Mouse (Mus musculus) heart, adult 8-10 months (tissue): ENCODE measurements around the gene Maats1. TPM values are rescaled to one million over a fixed set of nuclear protein-coding genes. Genes with fewer than 3 reads are reported as not detected.
A peak's percentile ranks its signal among the peaks of the same experiment; 100 is the strongest.
"Not testable (repeated sequence)": the region's sequence is repeated elsewhere in the genome, so short reads cannot be mapped to it uniquely, and the experiment has no call there.

ENCODE experiments used
- DNase-seq: peaks from one replicate; pipeline ENCODE4 v3.0.0; 2022; ENCODE audit warnings: low spot score
- total RNA-seq, 4 experiments: library from RNA; stranded (reverse); gene quantifications; 2 replicates each; pipeline ENCODE4 v1.2.4; 2022

The Maats1 gene
- total RNA-seq, 4 experiments from 2014 or later = not detected

- DNase-seq = no peak
Observed at GRCm38 (mm10) chr16:38348217-38348761, 6.3 kb upstream of the Maats1 start.

- no peak for DNase-seq
Observed at GRCm38 (mm10) chr16:38347588-38347987, 5.6 kb upstream of the Maats1 start.

- peak; percentile 97 for DNase-seq
Observed at GRCm38 (mm10) chr16:38346529-38347325, 4.8 kb upstream of the Maats1 start, which contains the start of the genes Cox17 and Gm21987. Gene Cox17 (plus strand): TSS chr16:38346991. Gene Gm21987 (plus strand): TSS chr16:38347040.

- peak; percentile 64 for DNase-seq
Observed at GRCm38 (mm10) chr16:38344941-38345725, 3.2 kb upstream of the Maats1 start.

GRCm38 (mm10) chr16:38338077-38338476 is 3.9 kb downstream of the Maats1 start:
- not testable (repeated sequence) for DNase-seq

GRCm38 (mm10) chr16:38334431-38334830 is 7.5 kb downstream of the Maats1 start:
- no peak for DNase-seq

GRCm38 (mm10) chr16:38329340-38329739 is 12.6 kb downstream of the Maats1 start:
- no peak for DNase-seq

GRCm38 (mm10) chr16:38326778-38327397 is 15.1 kb downstream of the Maats1 start:
- DNase-seq = no peak

- no peak for DNase-seq
Observed at GRCm38 (mm10) chr16:38324311-38324710, 17.6 kb downstream of the Maats1 start.

- DNase-seq = no peak
Observed at GRCm38 (mm10) chr16:38321452-38321935, 20.4 kb downstream of the Maats1 start.

GRCm38 (mm10) chr16:38319087-38319486 is 22.9 kb downstream of the Maats1 start:
- DNase-seq = no peak

GRCm38 (mm10) chr16:38318492-38318891 is 23.5 kb downstream of the Maats1 start:
- DNase-seq = no peak

GRCm38 (mm10) chr16:38308195-38308594 is 33.7 kb downstream of the Maats1 start:
- no peak for DNase-seq

GRCm38 (mm10) chr16:38307651-38308050 is 34.3 kb downstream of the Maats1 start:
- no peak for DNase-seq

- no peak for DNase-seq
Observed at GRCm38 (mm10) chr16:38307221-38307605, 34.7 kb downstream of the Maats1 start.

- DNase-seq = no peak
Observed at GRCm38 (mm10) chr16:38306571-38307220, 35.2 kb downstream of the Maats1 start.

GRCm38 (mm10) chr16:38304460-38305194 is 37.3 kb downstream of the Maats1 start:
- DNase-seq = no peak

GRCm38 (mm10) chr16:38302367-38302766 is 39.6 kb downstream of the Maats1 start:
- DNase-seq = no peak

- no peak for DNase-seq
Observed at GRCm38 (mm10) chr16:38298410-38298809, 43.5 kb downstream of the Maats1 start.

GRCm38 (mm10) chr16:38295349-38295930 is 46.5 kb downstream of the Maats1 start:
- no peak for DNase-seq
